ENCODE assay signal across 9 mouse cellular contexts in genomic region chr4:149855892-149856807, GRCm38 (mm10).
DNase-seq lines count a peak whose midpoint lies in the region; ATAC-seq and TF ChIP-seq lines count a peak whose summit lies in the region.
"Had no signal": no experiment of that assay in that cellular context is flagged by ENCODE, and none has a peak within 500 bp of the region (broad histone marks: within the 10 kb centered on the region; RNA-seq: fewer than 3 reads in every experiment).

No protein-coding gene starts in this region.

- no peak overlapping the region for H3K4me2 ChIP-seq in heart, embryonic 12.5 days
- 0 out of 2 replicates have a peak overlapping the region, but pooled peaks have one; percentile 11 for H3K4me2 ChIP-seq in limb, embryonic 14.5 days (replicated peaks; ENCODE audit: low read depth, low read length, severe bottlenecking)
- no peak overlapping the region for H3K4me2 ChIP-seq in stomach, embryonic 14.5 days (replicated peaks; ENCODE audit: low read depth, low read length)
- H3K4me2 ChIP-seq: liver, embryonic 15.5 days had no signal

- no peak overlapping the region for H3K9ac ChIP-seq in heart, embryonic 12.5 days
- H3K9ac ChIP-seq in limb, embryonic 14.5 days (ENCODE audit: low read depth, low read length, severe bottlenecking), result no peak overlapping the region
- no peak overlapping the region for H3K9ac ChIP-seq in stomach, embryonic 14.5 days (replicated peaks; ENCODE audit: low read depth, low read length)
- H3K9ac ChIP-seq: liver, embryonic 15.5 days had no signal

- H3K9me3 ChIP-seq in heart, embryonic 12.5 days (replicated peaks), result no peaks in the 10 kb centered on the region
- H3K9me3 ChIP-seq in limb, embryonic 14.5 days (ENCODE audit: control insufficient read depth, low read length), result no peaks in the 10 kb centered on the region
- H3K9me3 ChIP-seq in stomach, embryonic 14.5 days (ENCODE audit: control insufficient read depth, low read depth, low read length), result no peaks in the 10 kb centered on the region
- H3K9me3 ChIP-seq: liver, embryonic 15.5 days had no signal

- no peaks in the 10 kb centered on the region for H3K36me3 ChIP-seq in heart, embryonic 12.5 days
- H3K36me3 ChIP-seq in limb, embryonic 14.5 days (ENCODE audit: control insufficient read depth, insufficient read depth, low read length), result no peaks in the 10 kb centered on the region
- H3K36me3 ChIP-seq in stomach, embryonic 14.5 days (ENCODE audit: control insufficient read depth, insufficient read depth, low read length), result no peaks in the 10 kb centered on the region
- H3K36me3 ChIP-seq: liver, embryonic 15.5 days had no signal

- no peak for DNase-seq in heart, postnatal 25 days (ENCODE audit: low spot score)
- peak; percentile 82 to 83 for DNase-seq in B cell, adult 2 months
- DNase-seq in limb, embryonic 14.5 days (ENCODE audit: low spot score), result peak; percentile 49
- DNase-seq in gastrocnemius, postnatal 10 days, result no peak
- DNase-seq in gastrocnemius, postnatal 14 days, result no peak

- 47% methylated on average over 19 of the region's 19 CpGs for WGBS in heart, embryonic 12.5 days
- 24% methylated on average over 19 of the region's 19 CpGs for WGBS in limb, embryonic 14.5 days
- WGBS in stomach, embryonic 14.5 days, result 43% methylated on average over 19 of the region's 19 CpGs

- intact Hi-C loops in heart, postnatal 25 days (cut with DNase I), result no loop called here
- intact Hi-C loops in gastrocnemius, postnatal 14 days (cut with DNase I; ENCODE audit: low total_unique reads), result no loop called here

- H3K27me3 ChIP-seq in heart, embryonic 12.5 days (replicated peaks), result no peaks in the 10 kb centered on the region
- H3K27me3 ChIP-seq in limb, embryonic 14.5 days (ENCODE audit: control insufficient read depth, insufficient read depth, low read length), result no peaks in the 10 kb centered on the region
- no peaks in the 10 kb centered on the region for H3K27me3 ChIP-seq in stomach, embryonic 14.5 days (ENCODE audit: control insufficient read depth, insufficient read depth, low read length)

- H3K4me3 ChIP-seq in heart, embryonic 12.5 days, result no peak overlapping the region
- no peak overlapping the region for H3K4me3 ChIP-seq in limb, embryonic 14.5 days (replicated peaks; ENCODE audit: low read length)
- no peak overlapping the region for H3K4me3 ChIP-seq in stomach, embryonic 14.5 days (ENCODE audit: low read depth, low read length)
- H3K4me3 ChIP-seq: liver, embryonic 15.5 days had no signal

- peaks cover 18% of the 10 kb centered on the region for H3K4me1 ChIP-seq in heart, embryonic 12.5 days (replicated peaks)
- peaks cover 32% of the 10 kb centered on the region for H3K4me1 ChIP-seq in limb, embryonic 14.5 days (ENCODE audit: control insufficient read depth, insufficient read depth, low read length)
- peaks cover 21% of the 10 kb centered on the region; the same call in 1 of the 2 replicates for H3K4me1 ChIP-seq in stomach, embryonic 14.5 days (ENCODE audit: control insufficient read depth, insufficient read depth, low read length)

- H3K27ac ChIP-seq in heart, embryonic 12.5 days (ENCODE audit: poor library complexity, severe bottlenecking), result 0 out of 2 replicates have a peak overlapping the region, but pooled peaks have one; percentile 11
- H3K27ac ChIP-seq in limb, embryonic 14.5 days (replicated peaks; ENCODE audit: low read depth, low read length), result peak overlapping the region; percentile 79
- peak overlapping the region; percentile 71 for H3K27ac ChIP-seq in stomach, embryonic 14.5 days (ENCODE audit: low read length)
- H3K27ac ChIP-seq: liver, embryonic 15.5 days had no signal

- ATAC-seq in heart, embryonic 12.5 days (ENCODE audit: insufficient number of reproducible peaks, low FRiP score), result no peak
- ATAC-seq in common myeloid progenitor, adult 5-6 weeks (replicated peaks; ENCODE audit: low read depth, poor library complexity, severe bottlenecking), result peak; percentile 86
- peak; percentile 51 for ATAC-seq in limb, embryonic 14.5 days (ENCODE audit: low FRiP score, low read depth)
- no peak for ATAC-seq in stomach, embryonic 14.5 days (ENCODE audit: insufficient number of reproducible peaks, insufficient read depth, low FRiP score, low read depth)

- TF ChIP-seq POLR2A in limb, embryonic 14.5 days (IDR thresholded peaks at IDR 0.05; ENCODE audit: borderline replicate concordance, extremely low read depth, insufficient read depth, insufficient read length), result no peak

Comparison
In these comparisons a context has a peak if more than half of its experiments do, and no peak if none do; other contexts are left out.
1. ATAC-seq: peak in common myeloid progenitor, adult 5-6 weeks (single experiment) and limb, embryonic 14.5 days (single experiment); none in heart, embryonic 12.5 days (single experiment) and stomach, embryonic 14.5 days (single experiment).
2. H3K27ac ChIP-seq: peak in every context shown above with its lines; median percentile 79 in limb, embryonic 14.5 days; 71 in stomach, embryonic 14.5 days; 11 in heart, embryonic 12.5 days.
3. DNase-seq: peak in B cell, adult 2 months (2 of 2) and limb, embryonic 14.5 days (single experiment); none in heart, postnatal 25 days (single experiment), gastrocnemius, postnatal 10 days (single experiment) and gastrocnemius, postnatal 14 days (single experiment).